Mouse (Mus musculus) CH12.LX (cell line): ENCODE measurements around the gene Calhm5. TPM values are rescaled to one million over a fixed set of nuclear protein-coding genes. Genes with fewer than 3 reads are reported as not detected.

ENCODE experiments used
- DNase-seq: peaks from one replicate; pipeline ENCODE4 v3.0.0-alpha.2; 2013; ENCODE audit errors: extremely low read depth
- H3K27ac ChIP-seq: 2 replicates; pipeline ENCODE4 v1.5.1; 2012; ENCODE audit warnings: low read depth, mild to moderate bottlenecking, control low read depth, moderate library complexity; ENCODE audit not compliant: insufficient read depth
- H3K27me3 ChIP-seq: replicated peaks from 2 replicates; pipeline ENCODE3; 2012; ENCODE audit warnings: inconsistent platforms
- H3K36me3 ChIP-seq, 2 experiments: replicated peaks in 1 of 2; 2 replicates each; pipeline versions ENCODE3 to v1.6.1; 2012; ENCODE audit warnings: inconsistent platforms in 1 of 2, low read length in 1 of 2, mild to moderate bottlenecking in 1 of 2, mixed read lengths in 1 of 2, moderate library complexity in 1 of 2; ENCODE audit not compliant: control insufficient read depth in 1 of 2, insufficient read depth in 1 of 2
- H3K4me1 ChIP-seq, 2 experiments: 2 replicates each; pipeline ENCODE4 v1.6.1; 2012; ENCODE audit warnings: inconsistent platforms in 1 of 2, moderate library complexity in 1 of 2; ENCODE audit not compliant: insufficient read depth in 2 of 2, control insufficient read depth in 1 of 2
- H3K4me2 ChIP-seq: 2 replicates; pipeline ENCODE4 v1.6.1; 2012; ENCODE audit warnings: low read depth, mild to moderate bottlenecking, control low read depth; ENCODE audit not compliant: poor library complexity, insufficient read depth, severe bottlenecking
- H3K4me3 ChIP-seq, 3 experiments: fragments of 150-350 bp in 1 of 3; sonication (generic) in 1 of 3; replicated peaks in 1 of 3; 2 replicates each; pipeline versions ENCODE3 to v1.5.1; 2011 to 2012; ENCODE audit warnings: low read depth in 2 of 3, low read length in 2 of 3, mild to moderate bottlenecking in 2 of 3, moderate library complexity in 2 of 3, control low read depth in 1 of 3, improper control_type of control experiment in 1 of 3, inconsistent platforms in 1 of 3, mixed read lengths in 1 of 3; ENCODE audit not compliant: poor library complexity in 1 of 3
- H3K79me2 ChIP-seq: replicated peaks from 2 replicates; pipeline ENCODE4 v1.6.1; 2012; ENCODE audit warnings: mild to moderate bottlenecking, moderate library complexity; ENCODE audit not compliant: control insufficient read depth, poor library complexity, insufficient read depth, severe bottlenecking; ENCODE audit errors: extremely low read depth
- H3K9ac ChIP-seq: 2 replicates; pipeline ENCODE4 v1.6.1; 2012; ENCODE audit warnings: low read depth, mild to moderate bottlenecking, control low read depth, moderate library complexity; ENCODE audit not compliant: insufficient read depth
- H3K9me3 ChIP-seq: replicated peaks from 2 replicates; pipeline ENCODE3; 2012; ENCODE audit warnings: low read length, inconsistent platforms, mixed read lengths
- BHLHE40 ChIP-seq: IDR thresholded peaks from 2 replicates; pipeline ENCODE4 v1.6.1; 2011; ENCODE audit warnings: mild to moderate bottlenecking, low read depth, low read length, improper control_type of control experiment
- CHD1 ChIP-seq: IDR thresholded peaks from 2 replicates; pipeline ENCODE4 v1.6.1; 2012; ENCODE audit warnings: low read depth, low read length, improper control_type of control experiment, inconsistent platforms
- CTCF ChIP-seq, 2 experiments: IDR thresholded peaks in 1 of 2; conservative IDR thresholded peaks in 1 of 2; 2 replicates each; pipeline ENCODE4 v1.5.1; 2011 to 2012; ENCODE audit warnings: low read depth in 2 of 2, low read length in 2 of 2, improper control_type of control experiment in 1 of 2, inconsistent platforms in 1 of 2, mild to moderate bottlenecking in 1 of 2, moderate library complexity in 1 of 2
- ETS1 ChIP-seq: conservative IDR thresholded peaks from 2 replicates; pipeline ENCODE4 v1.6.1; 2012; ENCODE audit warnings: low read depth, mild to moderate bottlenecking, inconsistent platforms, low read length, improper control_type of control experiment, moderate library complexity
- HCFC1 ChIP-seq: IDR thresholded peaks from 2 replicates; pipeline ENCODE4 v1.6.1; 2012; ENCODE audit warnings: low read depth, mild to moderate bottlenecking, inconsistent platforms, low read length, improper control_type of control experiment
- JUN ChIP-seq: IDR thresholded peaks from 2 replicates; pipeline ENCODE4 v1.6.1; 2011; ENCODE audit warnings: low read depth, mild to moderate bottlenecking, low read length, improper control_type of control experiment, moderate library complexity; ENCODE audit not compliant: insufficient read depth
- KAT2A ChIP-seq: IDR thresholded peaks from 2 replicates; pipeline ENCODE4 v1.6.1; 2012; ENCODE audit warnings: low read length, improper control_type of control experiment, inconsistent platforms; ENCODE audit not compliant: insufficient replicate concordance
- MAFK ChIP-seq: IDR thresholded peaks from 2 replicates; pipeline ENCODE4 v1.6.1; 2011; ENCODE audit warnings: low read length, improper control_type of control experiment; ENCODE audit not compliant: insufficient replicate concordance
- MAX ChIP-seq: IDR thresholded peaks from 2 replicates; pipeline ENCODE4 v1.6.1; 2011; ENCODE audit warnings: low read length, improper control_type of control experiment
- MEF2A ChIP-seq: IDR thresholded peaks from 2 replicates; pipeline ENCODE4 v1.6.1; 2014; ENCODE audit warnings: low read depth, mild to moderate bottlenecking, inconsistent platforms, low read length, improper control_type of control experiment, borderline replicate concordance
- NELFE ChIP-seq: IDR thresholded peaks from 2 replicates; pipeline ENCODE4 v1.6.1; 2011; ENCODE audit warnings: low read depth, low read length, improper control_type of control experiment
- NRF1 ChIP-seq: IDR thresholded peaks from 2 replicates; pipeline ENCODE4 v1.6.1; 2014; ENCODE audit warnings: low read depth, mild to moderate bottlenecking, inconsistent platforms, low read length, improper control_type of control experiment, moderate library complexity
- POLR2A ChIP-seq: IDR thresholded peaks from 2 replicates; pipeline ENCODE4 v1.6.1; 2011; ENCODE audit warnings: low read depth, mild to moderate bottlenecking, improper control_type of control experiment, low read length
- RAD21 ChIP-seq: IDR thresholded peaks from 2 replicates; pipeline ENCODE4 v1.6.1; 2011; ENCODE audit warnings: low read depth, mild to moderate bottlenecking, low read length, improper control_type of control experiment, moderate library complexity
- RCOR1 ChIP-seq: conservative IDR thresholded peaks from 2 replicates; pipeline ENCODE4 v1.6.1; 2012; ENCODE audit warnings: low read depth, mild to moderate bottlenecking, inconsistent platforms, low read length, improper control_type of control experiment
- SMC3 ChIP-seq: IDR thresholded peaks from 2 replicates; pipeline ENCODE4 v1.6.1; 2011; ENCODE audit warnings: low read depth, low read length, improper control_type of control experiment
- USF2 ChIP-seq: conservative IDR thresholded peaks from 2 replicates; pipeline ENCODE4 v1.6.1; 2011; ENCODE audit warnings: low read depth, low read length, improper control_type of control experiment
- dilution Hi-C: fragments of 300-500 bp; cut with MboI; formaldehyde crosslinking; loops from 2 replicates; pipeline ENCODE4 v1.14.3; 2020; ENCODE audit warnings: low sequenced_read_pairs; ENCODE audit not compliant: extremely low pct_unique_long_range_greater_than_20kb, extremely low pct_ligation_motif_present
- in situ Hi-C: fragments of 300-500 bp; cut with MboI; formaldehyde crosslinking; loops from 3 replicates; pipeline ENCODE4 v1.14.3; 2019; ENCODE audit warnings: low sequenced_read_pairs, low pct_ligation_motif_present, low pct_unique_long_range_greater_than_20kb, mixed read lengths
- polyA plus RNA-seq: library from polyadenylated mRNA; unstranded; fragments of >175 nt; gene quantifications from 2 replicates; pipeline ENCODE4 v1.2.1, GENCODE M21; 2012; ENCODE audit warnings: low read depth; ENCODE audit not compliant: insufficient read length
- total RNA-seq, 2 experiments: library from RNA; depleted of rRNA; stranded (reverse); fragments of 300-350 nt in 1 of 2; fragments of >200 nt in 1 of 2; gene quantifications; 2 replicates each; pipeline ENCODE4 v1.2.3; 2012 to 2014

The Calhm5 gene
- total RNA-seq (2012; rRNA removed) (0.04 TPM in 1 of 2 replicates, not detected in the other), total RNA-seq (2014; rRNA removed) (0.28 TPM in 2 replicates), polyA plus RNA-seq (0.05 and 0.09 TPM in 2 replicates)

- Histone ChIP-seq H3K36me3 (no peaks in the 10 kb centered on the region), H3K27me3 (peaks cover 17% of the 10 kb centered on the region), H3K27ac (no peak within 1 kb of the TSS), H3K4me1 (peaks cover 4 to 31% of the 10 kb centered on the region in 2 experiments; a peak in 3 of 4 replicates), H3K9me3 (no peaks in the 10 kb centered on the region), H3K4me2 (peak within 1 kb of the TSS; percentile 97), H3K79me2 (no peaks in the 10 kb centered on the region), H3K4me3 (peak within 1 kb of the TSS in 2 of 3 experiments; percentile 9 to 38), H3K9ac (no peak within 1 kb of the TSS)
- in situ Hi-C loops: no loop called here
- DNase-seq: no peak
- TF ChIP-seq SMC3 (peak; percentile 13; the same call in 1 of the 2 replicates), BHLHE40 (peak; percentile 77), CHD1 (no peak), CTCF (conservative IDR thresholded peaks at IDR 0.05 in 1 of 2, IDR thresholded peaks at IDR 0.05 in 1 of 2; ENCODE audit: low read depth in 2 of 2, low read length in 2 of 2) (peak in 1 of 2 experiments; percentile 61; a peak in 2 of 4 replicates), MAX (0 out of 2 replicates have a peak, but pooled peaks have one; percentile 33), POLR2A (no peak), MAFK (no peak), JUN (no peak), RAD21 (peak; percentile 54), MEF2A (no peak), USF2 (no peak)
- TF ChIP-seq, all 38 proteins: peak for 5
- dilution Hi-C loops: no loop called here
These were observed at the start of gene Calhm5 for GRCm38 (mm10) chr10:34096418-34096883. TSS of gene Calhm5 (minus strand) at chr10:34096519.

- in situ Hi-C loops (no loop called here), dilution Hi-C loops (no loop called here)
- Histone ChIP-seq H3K4me3 (no peak overlapping the region), H3K9me3 (no peaks in the 10 kb centered on the region), H3K36me3 (no peaks in the 10 kb centered on the region), H3K9ac (no peak overlapping the region), H3K27me3 (no peaks in the 10 kb centered on the region), H3K4me1 (no peaks in the 10 kb centered on the region), H3K4me2 (no peak overlapping the region), H3K27ac (no peak overlapping the region), H3K79me2 (no peaks in the 10 kb centered on the region)
- DNase-seq: no peak
- TF ChIP-seq ETS1 (no peak), POLR2A (no peak), RCOR1 (no peak), HCFC1 (no peak), NRF1 (no peak), KAT2A (no peak), NELFE (no peak)
- TF ChIP-seq, all 38 proteins: peak for 0
These were observed 45.4 kb upstream of the Calhm5 start for GRCm38 (mm10) chr10:34141693-34142092.
